Mouse (Mus musculus): ENCODE data around the gene Selenbp2. TPM values are rescaled to one million over a fixed set of nuclear protein-coding genes. Genes with fewer than 3 reads are reported as not detected.
"Not testable (repeated sequence)": the region's sequence is repeated elsewhere in the genome, so short reads cannot be mapped to it uniquely, and the experiment has no call there.

The Selenbp2 gene
- total and polyA plus RNA-seq, 2 experiments from 2014 or later, result 1.0 to 1.4 TPM

DNA sequence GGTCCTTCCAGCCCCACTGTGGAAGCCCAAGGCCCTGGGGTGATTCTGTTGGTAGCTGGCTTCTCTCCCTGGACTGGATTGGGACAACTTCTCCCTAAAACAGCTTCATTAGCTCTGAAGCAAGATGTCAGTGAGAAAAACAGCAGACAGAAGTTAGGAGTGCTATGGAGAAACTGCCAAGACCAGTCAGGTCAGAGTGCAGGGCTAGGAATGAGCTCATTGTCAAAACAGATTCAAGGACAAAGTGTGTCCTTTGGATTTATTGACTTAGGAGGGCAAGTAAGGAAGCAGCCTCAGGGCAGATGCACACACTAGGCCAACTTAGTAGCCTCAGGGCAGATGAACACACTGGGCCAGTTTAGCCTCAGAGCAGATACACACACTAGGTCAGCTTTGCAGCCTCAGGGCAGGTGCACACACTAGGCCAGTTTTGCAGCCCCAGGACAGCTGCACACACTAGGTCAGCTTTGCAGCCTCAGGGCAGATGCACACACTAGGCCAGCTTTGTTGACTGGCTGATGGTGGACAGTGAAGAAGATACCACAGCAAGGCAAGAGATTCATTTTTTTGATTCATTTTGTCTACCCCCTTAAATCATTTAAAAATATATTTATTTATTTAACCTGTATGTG is 2.6 kb upstream of the Selenbp2 start:
- no peaks in the 10 kb centered on the region for H3K36me3 ChIP-seq (ENCODE audit: insufficient read depth, low read length)
- ATAC-seq (ENCODE audit: low FRiP score) (no peak), DNase-seq (ENCODE audit: low spot score) (no peak)
- H3K27me3 ChIP-seq (ENCODE audit: insufficient read depth, low read length), result no peaks in the 10 kb centered on the region
- H3K4me2 ChIP-seq (ENCODE audit: low read depth, low read length, poor library complexity, severe bottlenecking), result no peak overlapping the region
- TF ChIP-seq CTCF (IDR thresholded peaks at IDR 0.05), result no peak
- no peaks in the 10 kb centered on the region for H3K4me1 ChIP-seq (ENCODE audit: insufficient read depth, low read length)
- no peak overlapping the region for H3K9ac ChIP-seq (replicated peaks; ENCODE audit: low read length, poor library complexity, severe bottlenecking)
- H3K4me3 ChIP-seq (ENCODE audit: low read depth, low read length), result no peak overlapping the region
- H3K27ac ChIP-seq (ENCODE audit: low read depth, low read length), result no peak overlapping the region
- H3K9me3 ChIP-seq (ENCODE audit: low read length), result no peaks in the 10 kb centered on the region

- DNase-seq (ENCODE audit: low spot score); H3K4me3 ChIP-seq (ENCODE audit: low read depth, low read length); H3K36me3 ChIP-seq (ENCODE audit: insufficient read depth, low read length); H3K9ac ChIP-seq (replicated peaks; ENCODE audit: low read length, poor library complexity, severe bottlenecking); ATAC-seq (ENCODE audit: low FRiP score); H3K27ac ChIP-seq (ENCODE audit: low read depth, low read length); H3K4me2 ChIP-seq (ENCODE audit: low read depth, low read length, poor library complexity, severe bottlenecking); H3K4me1 ChIP-seq (ENCODE audit: insufficient read depth, low read length); H3K9me3 ChIP-seq (ENCODE audit: low read length); H3K27me3 ChIP-seq (ENCODE audit: insufficient read depth, low read length): not testable (repeated sequence)
- 86% methylated on average over 4 of the region's 4 CpGs for WGBS
These were observed 1.7 kb upstream of the Selenbp2 start for GRCm38 (mm10) chr3:94691694-94692093.

GRCm38 (mm10) chr3:94693874-94694273 is 518 bp downstream of the Selenbp2 start:
- not testable (repeated sequence) for H3K9me3 ChIP-seq (ENCODE audit: low read length); H3K27ac ChIP-seq (ENCODE audit: low read depth, low read length); DNase-seq (ENCODE audit: low spot score); H3K4me3 ChIP-seq (ENCODE audit: low read depth, low read length); H3K27me3 ChIP-seq (ENCODE audit: insufficient read depth, low read length); H3K4me2 ChIP-seq (ENCODE audit: low read depth, low read length, poor library complexity, severe bottlenecking); H3K4me1 ChIP-seq (ENCODE audit: insufficient read depth, low read length); H3K36me3 ChIP-seq (ENCODE audit: insufficient read depth, low read length); H3K9ac ChIP-seq (replicated peaks; ENCODE audit: low read length, poor library complexity, severe bottlenecking); ATAC-seq (ENCODE audit: low FRiP score)
- WGBS, result 69% methylated on average over 5 of the region's 8 CpGs

DNA sequence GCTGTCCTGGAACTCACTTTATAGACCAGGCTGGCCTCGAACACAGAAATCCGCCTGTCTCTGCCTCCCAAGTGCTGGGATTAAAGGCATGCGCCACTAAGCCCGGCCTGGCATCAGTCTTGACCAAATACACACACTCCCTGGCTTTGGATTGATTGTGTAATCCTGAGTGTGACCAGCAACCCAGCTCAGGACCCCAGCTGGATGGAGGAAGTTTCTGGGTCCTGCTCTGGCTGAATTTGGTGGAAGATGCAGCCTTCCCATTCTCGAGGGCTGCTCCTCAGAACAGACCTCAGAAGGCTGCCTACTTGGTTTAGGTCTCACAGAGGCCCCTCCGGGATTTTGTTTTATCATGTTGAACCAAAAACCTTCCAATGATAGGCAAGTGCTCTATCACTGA is 2.2 kb downstream of the Selenbp2 start:
- WGBS, result 88% methylated on average over 6 of the region's 6 CpGs
- H3K9ac ChIP-seq (replicated peaks; ENCODE audit: low read length, poor library complexity, severe bottlenecking); H3K9me3 ChIP-seq (ENCODE audit: low read length); H3K4me3 ChIP-seq (ENCODE audit: low read depth, low read length); ATAC-seq (ENCODE audit: low FRiP score); DNase-seq (ENCODE audit: low spot score); H3K4me2 ChIP-seq (ENCODE audit: low read depth, low read length, poor library complexity, severe bottlenecking); H3K36me3 ChIP-seq (ENCODE audit: insufficient read depth, low read length); H3K27me3 ChIP-seq (ENCODE audit: insufficient read depth, low read length); H3K27ac ChIP-seq (ENCODE audit: low read depth, low read length); H3K4me1 ChIP-seq (ENCODE audit: insufficient read depth, low read length): not testable (repeated sequence)

DNA sequence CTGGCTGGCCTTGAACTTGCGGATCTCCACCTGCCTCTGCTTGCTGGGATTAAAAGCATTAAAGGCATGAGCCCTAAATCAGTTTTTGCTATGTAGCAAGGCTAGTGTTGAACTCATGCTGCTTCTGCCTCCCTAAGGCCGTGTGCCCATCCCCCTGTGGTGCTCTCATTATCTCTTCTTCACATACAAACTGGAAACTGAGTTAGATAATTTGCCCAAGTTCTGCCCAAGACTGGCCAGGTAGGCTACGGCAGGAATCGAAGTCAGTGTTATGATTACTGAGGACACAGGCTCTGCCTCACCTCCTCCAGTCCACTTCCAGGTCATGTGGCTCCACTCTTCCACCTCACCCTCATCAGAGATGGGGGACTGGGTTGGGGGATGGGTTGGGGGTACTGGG is 2.9 kb downstream of the Selenbp2 start:
- H3K9ac ChIP-seq (replicated peaks; ENCODE audit: low read length, poor library complexity, severe bottlenecking); H3K9me3 ChIP-seq (ENCODE audit: low read length); H3K4me1 ChIP-seq (ENCODE audit: insufficient read depth, low read length); H3K27me3 ChIP-seq (ENCODE audit: insufficient read depth, low read length); H3K27ac ChIP-seq (ENCODE audit: low read depth, low read length); H3K4me2 ChIP-seq (ENCODE audit: low read depth, low read length, poor library complexity, severe bottlenecking); ATAC-seq (ENCODE audit: low FRiP score); H3K36me3 ChIP-seq (ENCODE audit: insufficient read depth, low read length); H3K4me3 ChIP-seq (ENCODE audit: low read depth, low read length); DNase-seq (ENCODE audit: low spot score): not testable (repeated sequence)
- 91% methylated on average over 4 of the region's 4 CpGs for WGBS

- H3K36me3 ChIP-seq (ENCODE audit: insufficient read depth, low read length); DNase-seq (ENCODE audit: low spot score); H3K27ac ChIP-seq (ENCODE audit: low read depth, low read length); H3K4me2 ChIP-seq (ENCODE audit: low read depth, low read length, poor library complexity, severe bottlenecking); H3K9ac ChIP-seq (replicated peaks; ENCODE audit: low read length, poor library complexity, severe bottlenecking); ATAC-seq (ENCODE audit: low FRiP score); H3K4me1 ChIP-seq (ENCODE audit: insufficient read depth, low read length); H3K9me3 ChIP-seq (ENCODE audit: low read length); H3K4me3 ChIP-seq (ENCODE audit: low read depth, low read length); H3K27me3 ChIP-seq (ENCODE audit: insufficient read depth, low read length): not testable (repeated sequence)
- WGBS, result 84% methylated on average over 4 of the region's 7 CpGs
These were observed 8.9 kb downstream of the Selenbp2 start for GRCm38 (mm10) chr3:94702163-94702810.
